Mouse (Mus musculus): ENCODE data around the gene Slc16a6. TPM values are rescaled to one million over a fixed set of nuclear protein-coding genes. Genes with fewer than 3 reads are reported as not detected.

Slc16a6 gene
- polyA plus RNA-seq, 1 experiment from 2014 or later: 12.9 TPM

GRCm38 (mm10) chr11:109420567-109420962, 52.8 kb downstream of the Slc16a6 start:
- no peak for ATAC-seq (ENCODE audit: insufficient read depth, low FRiP score, low read depth)
- no peaks in the 10 kb centered on the region for H3K36me3 ChIP-seq
- H3K4me2 ChIP-seq: no peak overlapping the region
- no peak overlapping the region for H3K27ac ChIP-seq
- WGBS: 78% methylated on average over 14 of the region's 14 CpGs
- H3K9me3 ChIP-seq: no peaks in the 10 kb centered on the region
- no peak overlapping the region for H3K9ac ChIP-seq
- H3K4me1 ChIP-seq: peaks cover 3% of the 10 kb centered on the region; the same call in 1 of the 2 replicates
- no peaks in the 10 kb centered on the region for H3K27me3 ChIP-seq (replicated peaks)
- no peak overlapping the region for H3K4me3 ChIP-seq (replicated peaks)

- no peaks in the 10 kb centered on the region for H3K4me1 ChIP-seq
- no peaks in the 10 kb centered on the region for H3K27me3 ChIP-seq (replicated peaks)
- WGBS: 42% methylated on average over 16 of the region's 16 CpGs
- H3K4me2 ChIP-seq: no peak overlapping the region
- H3K9ac ChIP-seq: no peak overlapping the region
- ATAC-seq (ENCODE audit: insufficient read depth, low FRiP score, low read depth): no peak
- no peaks in the 10 kb centered on the region for H3K36me3 ChIP-seq
- no peak overlapping the region for H3K4me3 ChIP-seq (replicated peaks)
- no peaks in the 10 kb centered on the region for H3K9me3 ChIP-seq
- H3K27ac ChIP-seq: no peak overlapping the region
These were observed 53.3 kb downstream of the Slc16a6 start for GRCm38 (mm10) chr11:109419961-109420566.

GRCm38 (mm10) chr11:109419461-109419860, 53.9 kb downstream of the Slc16a6 start:
- no peaks in the 10 kb centered on the region for H3K36me3 ChIP-seq
- ATAC-seq (ENCODE audit: insufficient read depth, low FRiP score, low read depth): no peak
- 52% methylated on average over 4 of the region's 4 CpGs for WGBS
- H3K4me2 ChIP-seq: no peak overlapping the region
- H3K27ac ChIP-seq: no peak overlapping the region
- no peaks in the 10 kb centered on the region for H3K4me1 ChIP-seq
- no peaks in the 10 kb centered on the region for H3K27me3 ChIP-seq (replicated peaks)
- H3K4me3 ChIP-seq (replicated peaks): no peak overlapping the region
- H3K9ac ChIP-seq: no peak overlapping the region
- H3K9me3 ChIP-seq: no peaks in the 10 kb centered on the region

- H3K4me2 ChIP-seq: no peak overlapping the region
- H3K9ac ChIP-seq: no peak overlapping the region; the same call in 1 of the 2 replicates
- no peak for ATAC-seq (ENCODE audit: insufficient read depth, low FRiP score, low read depth)
- no peaks in the 10 kb centered on the region for H3K27me3 ChIP-seq (replicated peaks)
- WGBS: 81% methylated on average over 9 of the region's 9 CpGs
- H3K27ac ChIP-seq: no peak overlapping the region
- H3K4me3 ChIP-seq (replicated peaks): no peak overlapping the region
- no peaks in the 10 kb centered on the region for H3K36me3 ChIP-seq
- H3K4me1 ChIP-seq: no peaks in the 10 kb centered on the region
- no peaks in the 10 kb centered on the region for H3K9me3 ChIP-seq
These were observed 55.8 kb downstream of the Slc16a6 start for GRCm38 (mm10) chr11:109417472-109418040.

- H3K4me1 ChIP-seq: no peaks in the 10 kb centered on the region
- H3K4me2 ChIP-seq: no peak overlapping the region
- H3K4me3 ChIP-seq (replicated peaks): no peak overlapping the region
- no peak overlapping the region for H3K27ac ChIP-seq
- no peaks in the 10 kb centered on the region for H3K27me3 ChIP-seq (replicated peaks)
- no peaks in the 10 kb centered on the region for H3K9me3 ChIP-seq
- no peak for ATAC-seq (ENCODE audit: insufficient read depth, low FRiP score, low read depth)
- no peaks in the 10 kb centered on the region for H3K36me3 ChIP-seq
- H3K9ac ChIP-seq: no peak overlapping the region
- 56% methylated on average over 8 of the region's 8 CpGs for WGBS
These were observed 56.5 kb downstream of the Slc16a6 start for GRCm38 (mm10) chr11:109416709-109417420.

GRCm38 (mm10) chr11:109414802-109415201, 58.6 kb downstream of the Slc16a6 start:
- H3K36me3 ChIP-seq: no peaks in the 10 kb centered on the region
- H3K27ac ChIP-seq: no peak overlapping the region
- no peaks in the 10 kb centered on the region for H3K4me1 ChIP-seq
- H3K4me2 ChIP-seq: no peak overlapping the region
- H3K9me3 ChIP-seq: no peaks in the 10 kb centered on the region
- H3K4me3 ChIP-seq (replicated peaks): no peak overlapping the region
- H3K27me3 ChIP-seq (replicated peaks): no peaks in the 10 kb centered on the region
- H3K9ac ChIP-seq: no peak overlapping the region
- 88% methylated on average over 5 of the region's 5 CpGs for WGBS
- no peak for ATAC-seq (ENCODE audit: insufficient read depth, low FRiP score, low read depth)

- Histone ChIP-seq H3K9me3 (no peaks in the 10 kb centered on the region), H3K4me2 (no peak within 1 kb of the TSS), H3K4me1 (no peaks in the 10 kb centered on the region), H3K27me3 (replicated peaks) (no peaks in the 10 kb centered on the region), H3K9ac (no peak within 1 kb of the TSS), H3K4me3 (replicated peaks) (no peak within 1 kb of the TSS), H3K27ac (no peak within 1 kb of the TSS), H3K36me3 (no peaks in the 10 kb centered on the region)
- no peak for ATAC-seq (ENCODE audit: insufficient read depth, low FRiP score, low read depth)
- WGBS: 73% methylated on average over 6 of the region's 6 CpGs
These were observed 59.8 kb downstream of the Slc16a6 start, which contains the start of gene 9930022D16Rik for GRCm38 (mm10) chr11:109413617-109414016. Gene 9930022D16Rik, plus strand, starts transcription at chr11:109413917.

- Histone ChIP-seq H3K27ac (no peak overlapping the region), H3K27me3 (replicated peaks) (no peaks in the 10 kb centered on the region), H3K36me3 (no peaks in the 10 kb centered on the region), H3K4me2 (no peak overlapping the region), H3K9me3 (no peaks in the 10 kb centered on the region), H3K4me1 (no peaks in the 10 kb centered on the region), H3K9ac (no peak overlapping the region), H3K4me3 (replicated peaks) (no peak overlapping the region)
- WGBS: 81% methylated on average over 15 of the region's 15 CpGs
- no peak for ATAC-seq (ENCODE audit: insufficient read depth, low FRiP score, low read depth)
These were observed 63.0 kb downstream of the Slc16a6 start for GRCm38 (mm10) chr11:109410197-109410980.

GRCm38 (mm10) chr11:109406431-109406830, 67.0 kb downstream of the Slc16a6 start:
- Histone ChIP-seq H3K9me3 (no peaks in the 10 kb centered on the region), H3K27me3 (replicated peaks) (no peaks in the 10 kb centered on the region), H3K36me3 (no peaks in the 10 kb centered on the region), H3K4me3 (replicated peaks) (no peak overlapping the region), H3K4me1 (no peaks in the 10 kb centered on the region), H3K27ac (no peak overlapping the region), H3K4me2 (no peak overlapping the region), H3K9ac (no peak overlapping the region)
- ATAC-seq (ENCODE audit: insufficient read depth, low FRiP score, low read depth): no peak
- 86% methylated on average over 5 of the region's 5 CpGs for WGBS

Measured in stomach, embryonic 15.5 days (tissue).